Mouse (Mus musculus) MEL (cell line): ENCODE measurements at regions not wholly inside any gene's neighbourhood (a gene's known extent, or its start where the extent isn't known, plus 50 kb on each side); places are given as distances from the start of the nearest gene placed in this dataset.

Experiments
- DNase-seq: peaks from one replicate; pipeline ENCODE4 v3.0.0; 2011; ENCODE audit warnings: low read depth, low spot score
- H3K27ac ChIP-seq: 2 replicates; pipeline ENCODE4 v1.5.1; 2012; ENCODE audit warnings: low read depth, mild to moderate bottlenecking, control low read depth, low read length, moderate library complexity; ENCODE audit not compliant: control insufficient read depth
- H3K27me3 ChIP-seq, 2 experiments: fragments of 150-350 bp in 1 of 2; sonication (generic) in 1 of 2; 2 replicates each; pipeline ENCODE4 v1.6.1; 2012; ENCODE audit warnings: low read length in 2 of 2, mild to moderate bottlenecking in 2 of 2, improper control_type of control experiment in 1 of 2, moderate library complexity in 1 of 2; ENCODE audit not compliant: insufficient read depth in 2 of 2, control insufficient read depth in 1 of 2
- H3K36me3 ChIP-seq, 2 experiments: 2 replicates each; pipeline ENCODE4 v1.6.1; 2012 to 2014; ENCODE audit warnings: low read length in 2 of 2, improper control_type of control experiment in 1 of 2, inconsistent platforms in 1 of 2, mild to moderate bottlenecking in 1 of 2; ENCODE audit not compliant: insufficient read depth in 2 of 2, control insufficient read depth in 1 of 2
- H3K4me1 ChIP-seq, 2 experiments: fragments of 150-350 bp in 1 of 2; sonication (generic) in 1 of 2; 2 replicates each; pipeline ENCODE4 v1.6.1; 2012; ENCODE audit warnings: low read length in 2 of 2, improper control_type of control experiment in 1 of 2, mild to moderate bottlenecking in 1 of 2; ENCODE audit not compliant: insufficient read depth in 2 of 2, control insufficient read depth in 1 of 2
- H3K4me3 ChIP-seq, 2 experiments: fragments of 150-350 bp in 1 of 2; sonication (generic) in 1 of 2; 2 replicates each; pipeline ENCODE4 v1.5.1; 2012; ENCODE audit warnings: low read depth in 2 of 2, low read length in 2 of 2, mild to moderate bottlenecking in 2 of 2, moderate library complexity in 2 of 2, control low read depth in 1 of 2, improper control_type of control experiment in 1 of 2; ENCODE audit not compliant: control insufficient read depth in 1 of 2, insufficient read depth in 1 of 2
- H3K79me2 ChIP-seq: 2 replicates; pipeline ENCODE4 v1.6.1; 2012; ENCODE audit warnings: mild to moderate bottlenecking, low read length, moderate library complexity; ENCODE audit not compliant: control insufficient read depth, poor library complexity, insufficient read depth
- H3K9ac ChIP-seq: 2 replicates; pipeline ENCODE4 v1.6.1; 2012; ENCODE audit warnings: low read depth, mild to moderate bottlenecking, control low read depth, low read length, moderate library complexity; ENCODE audit not compliant: control insufficient read depth, poor library complexity, severe bottlenecking
- H3K9me3 ChIP-seq: fragments of 150-350 bp; sonication (generic); replicated peaks from 2 replicates; pipeline ENCODE4 v1.6.1; 2012; ENCODE audit warnings: mild to moderate bottlenecking, low read length, improper control_type of control experiment, moderate library complexity; ENCODE audit not compliant: insufficient read depth
- GATA1 ChIP-seq: IDR thresholded peaks from 2 replicates; pipeline ENCODE4 v1.6.1; 2011; ENCODE audit warnings: low read depth, low read length, improper control_type of control experiment
- MAZ ChIP-seq: IDR thresholded peaks from 2 replicates; pipeline ENCODE4 v1.6.1; 2012; ENCODE audit warnings: low read depth, mild to moderate bottlenecking, inconsistent platforms, low read length, improper control_type of control experiment

DNA sequence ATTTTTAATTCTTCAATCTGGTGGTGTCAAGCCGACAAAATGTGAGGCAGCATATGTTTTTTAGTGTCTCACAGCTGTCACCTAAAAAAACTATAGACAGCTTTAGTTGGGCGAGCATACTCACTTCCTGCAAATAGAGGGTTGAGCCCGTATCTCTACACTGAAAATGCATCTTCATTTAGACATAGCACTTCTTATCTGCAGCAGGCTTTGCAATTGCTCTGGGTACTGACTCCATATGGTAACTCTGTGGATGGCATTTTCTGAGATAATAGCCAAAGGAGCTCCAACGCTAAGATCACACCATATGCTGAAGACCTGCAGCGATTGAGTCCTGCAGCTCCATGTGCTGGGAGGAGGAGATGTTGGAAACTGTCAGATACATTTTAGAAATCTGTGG lies 49.8 kb upstream of the Grm8 start:
- no peaks in the 10 kb centered on the region for H3K9me3 ChIP-seq
- H3K79me2 ChIP-seq = no peaks in the 10 kb centered on the region
- no peaks in the 10 kb centered on the region for H3K36me3 ChIP-seq
- H3K27me3 ChIP-seq = no peaks in the 10 kb centered on the region
- peak; percentile 32 for DNase-seq
- H3K9ac ChIP-seq = no peak overlapping the region
- no peak overlapping the region for H3K27ac ChIP-seq
- no peak overlapping the region for H3K4me3 ChIP-seq
- TF ChIP-seq MAZ (no peak), GATA1 (peak; percentile 54)
- TF ChIP-seq, all 39 proteins: peak for 1
- no peaks in the 10 kb centered on the region for H3K4me1 ChIP-seq
